Mouse (Mus musculus): ENCODE results near the gene Cldn24.
"Not testable (repeated sequence)": the region's sequence is repeated elsewhere in the genome, so short reads cannot be mapped to it uniquely, and the experiment has no call there.

Gene Cldn24

GRCm38 (mm10) chr8:47821843-47822242, at the start of gene Cldn24:
Gene Cldn24, plus strand, starts transcription at chr8:47822143.
- DNase-seq (ENCODE audit: low spot score) = no peak

GRCm38 (mm10) chr8:47772986-47773385, 49.0 kb upstream of the Cldn24 start:
- DNase-seq (ENCODE audit: low spot score) = no peak

GRCm38 (mm10) chr8:47777415-47777814, 44.5 kb upstream of the Cldn24 start:
- DNase-seq (ENCODE audit: low spot score) = no peak

DNA sequence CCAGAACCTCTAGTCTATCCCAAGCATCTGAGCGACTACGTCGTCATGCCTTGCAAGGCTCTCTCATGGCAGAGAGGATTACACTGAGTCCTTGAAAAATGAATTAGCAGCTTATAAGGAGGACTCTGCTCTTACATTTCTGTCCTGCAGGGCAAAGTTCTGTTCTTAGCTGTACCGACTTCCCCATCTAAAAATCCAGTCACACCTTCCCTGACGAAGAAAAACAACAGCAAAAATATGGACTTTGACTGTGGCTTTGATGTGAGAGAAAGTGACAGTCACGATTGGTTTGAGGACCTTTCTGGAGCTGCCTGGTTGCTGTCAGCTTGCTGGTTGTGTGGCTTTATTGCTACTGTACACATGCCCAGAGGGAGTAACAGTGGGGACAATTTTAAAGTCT, 42.4 kb upstream of the Cldn24 start:
- DNase-seq (ENCODE audit: low spot score) = no peak

- DNase-seq (ENCODE audit: low spot score) = no peak
These were observed 40.1 kb upstream of the Cldn24 start for GRCm38 (mm10) chr8:47781881-47782280.

DNA sequence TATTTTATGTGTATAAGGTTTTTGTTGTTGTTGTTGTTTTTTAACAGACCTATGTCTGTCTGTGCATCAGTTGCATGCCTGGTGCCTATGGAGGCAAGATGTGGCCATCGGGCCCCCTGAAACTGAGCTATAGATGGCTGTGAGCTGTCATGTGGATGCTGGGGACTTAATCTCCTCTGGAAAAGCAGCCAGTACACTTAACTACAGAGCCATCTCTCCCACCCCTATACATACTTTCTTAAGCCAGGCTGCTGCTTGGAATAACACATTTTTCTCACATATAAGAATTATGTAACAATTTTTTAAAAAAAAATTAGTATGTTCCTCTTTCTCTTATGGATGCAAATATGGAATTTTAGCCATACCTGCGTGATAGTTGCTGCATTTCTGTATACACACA, 38.4 kb upstream of the Cldn24 start:
- DNase-seq (ENCODE audit: low spot score) = no peak

GRCm38 (mm10) chr8:47783944-47784343, 38.0 kb upstream of the Cldn24 start:
- no peak for DNase-seq (ENCODE audit: low spot score)

GRCm38 (mm10) chr8:47784436-47784835, 37.5 kb upstream of the Cldn24 start:
- peak; percentile 14 for DNase-seq (ENCODE audit: low spot score)

DNA sequence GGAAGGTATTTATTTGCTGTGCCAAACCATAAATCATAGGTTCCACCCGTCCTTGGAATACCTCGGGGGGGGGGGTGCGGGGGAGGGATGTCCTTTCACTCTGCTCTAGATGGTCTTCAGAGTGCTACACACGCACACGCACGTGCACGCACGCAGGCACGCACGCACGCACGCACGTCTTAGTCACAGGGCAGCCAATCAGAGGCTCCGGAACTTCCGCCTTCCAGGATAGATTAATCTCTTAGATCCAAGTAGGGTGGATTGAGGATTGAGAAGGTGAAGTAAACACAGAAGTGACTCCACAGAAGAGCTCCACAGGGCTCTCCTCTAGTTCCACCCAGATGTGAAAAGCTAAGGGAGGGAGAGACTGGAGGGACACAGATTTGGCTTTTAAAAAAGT, 35.6 kb upstream of the Cldn24 start:
- DNase-seq (ENCODE audit: low spot score) = no peak

DNA sequence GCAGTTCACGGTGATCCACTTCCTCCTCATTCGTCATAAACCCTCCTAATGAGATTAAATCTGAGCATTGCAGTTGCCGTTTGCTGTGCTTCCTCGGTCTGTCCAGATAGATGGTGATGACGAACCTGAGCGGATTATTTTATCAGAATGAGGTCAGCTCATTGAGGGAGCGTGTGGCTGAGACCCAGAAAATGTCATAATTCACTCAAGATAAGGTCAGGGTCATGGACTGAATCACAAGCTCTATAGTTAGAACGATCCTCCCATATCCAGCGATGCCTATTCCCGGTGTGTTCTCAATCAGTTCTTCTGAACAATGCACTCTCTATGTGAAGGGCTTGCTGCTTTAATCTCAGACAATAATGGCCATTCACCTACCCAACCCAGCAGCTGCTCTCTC, 34.2 kb upstream of the Cldn24 start:
- no peak for DNase-seq (ENCODE audit: low spot score)

DNA sequence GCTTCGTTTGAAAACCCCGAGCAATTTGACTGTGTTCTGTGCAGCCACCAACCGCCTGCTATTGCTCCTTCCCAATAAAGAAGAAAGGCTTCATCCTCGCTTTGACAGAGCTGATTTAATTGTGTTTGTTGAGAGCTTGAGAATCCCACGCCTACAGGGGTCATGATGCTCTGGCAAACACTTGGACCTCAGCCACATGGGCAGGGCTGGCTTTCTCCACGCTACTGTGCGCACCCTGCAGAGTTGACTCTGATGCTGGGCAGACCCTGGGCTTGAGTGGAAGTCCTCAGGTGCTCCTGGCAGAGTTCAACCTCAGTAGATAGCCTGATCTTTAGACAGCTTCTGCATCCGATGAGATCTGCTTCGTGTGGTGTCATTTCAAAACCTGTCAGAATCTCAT, 30.0 kb upstream of the Cldn24 start:
- no peak for DNase-seq (ENCODE audit: low spot score)

DNA sequence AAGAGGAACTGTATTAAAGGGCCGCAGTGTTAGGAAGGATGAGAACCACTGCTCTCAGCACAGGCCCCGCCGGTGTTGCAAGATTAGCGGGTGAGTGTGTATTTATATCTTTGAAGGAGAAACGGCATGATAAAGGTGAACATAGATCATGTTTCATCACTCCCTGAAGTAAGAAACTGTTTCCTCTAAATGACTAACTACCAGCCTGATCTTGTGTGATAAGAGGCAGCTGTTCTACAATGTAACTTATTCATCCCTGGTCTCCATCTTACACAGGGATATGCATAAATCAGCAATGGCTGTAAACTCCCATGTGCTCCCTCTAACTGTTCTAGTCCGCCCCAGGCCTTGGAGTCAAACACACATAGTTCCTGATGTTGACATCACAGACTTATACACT, 22.5 kb upstream of the Cldn24 start:
- DNase-seq (ENCODE audit: low spot score) = no peak

- no peak for DNase-seq (ENCODE audit: low spot score)
These were observed 19.6 kb upstream of the Cldn24 start for GRCm38 (mm10) chr8:47802349-47802748.

DNA sequence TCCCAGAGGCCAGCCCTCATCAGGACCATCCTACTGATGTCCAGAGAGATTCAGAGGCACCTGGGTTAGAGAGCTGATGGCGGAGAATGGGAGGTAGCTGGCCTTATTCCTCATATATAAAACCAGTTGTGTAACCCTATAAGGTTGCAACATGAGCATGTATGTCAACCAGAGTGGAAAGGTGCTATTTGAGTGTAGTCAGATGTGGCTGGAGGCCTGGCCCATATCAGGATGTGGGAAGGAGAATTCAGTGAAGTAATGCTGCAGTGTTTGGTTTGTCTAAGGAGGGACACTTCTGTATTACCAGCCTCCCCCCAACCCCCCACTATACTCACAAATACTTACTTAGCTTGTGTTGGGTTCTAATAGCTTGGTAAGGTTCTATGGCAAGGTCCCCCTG, 17.7 kb upstream of the Cldn24 start:
- no peak for DNase-seq (ENCODE audit: low spot score)

DNA sequence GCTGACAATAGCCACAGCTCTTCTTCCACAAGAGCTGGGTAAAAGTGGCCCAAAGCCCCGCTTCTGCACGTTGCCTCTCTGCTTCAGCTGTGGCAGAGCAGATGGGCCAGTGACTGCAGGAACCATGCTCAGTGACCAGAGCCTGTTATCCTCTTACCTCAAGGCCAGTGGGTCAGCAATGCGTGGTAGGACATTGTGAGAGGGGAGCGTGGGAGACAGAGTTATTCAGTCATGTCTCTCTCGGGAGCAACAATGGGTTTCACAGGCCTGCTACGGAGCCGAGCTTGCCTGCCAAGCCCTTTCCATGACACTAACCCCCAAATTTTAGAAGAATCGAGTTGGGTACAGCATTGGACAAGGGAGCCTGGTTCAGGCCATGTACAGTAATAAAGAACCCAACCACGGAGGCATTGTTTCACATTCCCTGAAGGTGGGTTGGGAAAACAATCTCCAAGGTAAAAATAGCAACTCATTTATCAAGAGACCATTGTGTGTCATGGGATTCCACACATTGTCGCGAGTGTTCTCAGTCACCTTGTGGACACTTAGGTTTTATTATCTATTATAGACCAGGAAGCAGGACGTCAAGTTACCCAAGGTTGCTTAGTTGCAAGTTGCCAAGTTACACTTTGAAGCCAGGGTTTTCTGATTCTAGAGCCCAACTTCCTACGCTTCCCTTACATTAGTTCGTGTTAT, 11.8 kb upstream of the Cldn24 start:
- DNase-seq (ENCODE audit: low spot score) = no peak

GRCm38 (mm10) chr8:47810666-47811015, 11.3 kb upstream of the Cldn24 start:
- no peak for DNase-seq (ENCODE audit: low spot score)

GRCm38 (mm10) chr8:47811221-47811620, 10.7 kb upstream of the Cldn24 start:
- DNase-seq (ENCODE audit: low spot score) = no peak

DNA sequence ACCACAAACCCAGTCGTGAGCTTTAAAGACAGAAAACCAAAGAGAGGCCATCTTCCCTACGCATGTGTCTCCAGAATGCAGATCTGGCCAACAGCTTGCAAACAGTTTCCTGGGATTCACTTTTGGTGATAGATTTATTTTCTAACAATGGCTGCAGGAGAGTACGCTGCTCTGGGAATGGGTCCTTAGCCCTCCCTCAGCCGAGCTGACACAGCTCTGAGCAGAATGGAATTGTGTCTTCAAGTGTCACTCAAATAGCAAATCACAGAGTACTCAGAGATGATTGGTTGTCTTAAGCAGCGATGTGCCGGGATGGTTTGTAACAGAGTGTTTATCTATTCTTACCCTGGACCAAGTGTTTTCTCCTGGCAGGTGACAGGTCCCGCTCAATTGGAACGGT, 2.9 kb upstream of the Cldn24 start:
- DNase-seq (ENCODE audit: low spot score) = no peak

DNA sequence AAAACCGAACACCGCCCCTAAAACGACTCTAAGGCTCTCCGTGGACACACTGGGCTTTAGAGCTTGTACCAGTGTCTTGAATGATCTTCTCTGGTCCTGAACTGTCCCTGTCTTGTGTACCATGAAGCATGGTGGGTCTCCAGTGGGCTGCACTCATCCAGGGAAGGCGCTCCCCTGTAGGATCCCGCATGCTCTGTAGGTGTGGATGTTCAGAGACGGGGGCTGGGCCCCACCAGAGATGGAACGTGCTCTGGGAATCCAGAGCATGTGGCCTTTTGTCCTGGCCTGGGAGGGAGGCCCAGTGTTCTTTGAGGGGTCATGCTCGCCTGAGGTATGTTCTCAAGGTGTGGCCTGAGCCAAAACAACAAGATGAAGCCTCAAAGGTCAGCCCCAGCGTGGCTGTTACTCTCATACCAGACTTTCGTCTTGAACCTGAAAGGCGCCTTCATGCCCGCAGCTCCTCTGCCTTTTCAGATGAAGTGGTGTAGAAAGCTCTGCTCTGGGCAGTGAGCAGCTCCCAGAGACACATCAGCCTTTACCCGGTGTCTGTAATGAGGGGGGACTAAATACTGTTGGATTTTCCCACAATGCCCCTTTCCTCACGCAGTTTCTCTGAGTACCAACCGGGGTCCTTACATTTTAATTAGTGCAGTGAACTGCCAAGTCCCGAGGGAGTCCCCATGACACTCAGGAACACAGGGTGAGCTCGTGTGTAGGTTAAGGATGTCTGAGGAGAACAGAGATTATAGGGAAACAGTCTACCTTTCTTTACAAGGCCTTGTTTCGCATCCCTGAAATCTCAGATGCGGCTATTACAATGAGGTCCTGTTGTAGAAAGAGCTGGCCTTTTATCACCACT, 800 bp upstream of the Cldn24 start:
- no peak for DNase-seq (ENCODE audit: low spot score)

DNA sequence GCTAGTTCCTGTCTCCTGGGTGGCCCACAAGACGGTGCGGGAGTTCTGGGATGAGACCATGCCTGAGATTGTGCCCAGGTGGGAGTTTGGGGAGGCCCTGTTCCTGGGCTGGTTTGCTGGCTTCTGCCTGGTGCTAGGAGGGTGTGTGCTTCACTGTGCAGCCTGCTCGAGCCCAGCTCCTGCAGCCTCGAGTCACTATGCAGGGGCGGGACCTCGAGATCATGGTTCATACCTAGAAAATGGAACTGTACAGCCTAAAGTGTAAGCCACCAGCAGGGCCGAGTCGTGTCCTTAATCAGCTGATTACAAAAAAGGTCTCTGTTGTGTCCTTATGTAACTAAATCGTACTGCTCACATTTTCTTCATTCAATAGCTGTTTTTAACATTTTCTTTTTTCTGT, 598 bp downstream of the Cldn24 start:
- DNase-seq (ENCODE audit: low spot score) = not testable (repeated sequence)

DNA sequence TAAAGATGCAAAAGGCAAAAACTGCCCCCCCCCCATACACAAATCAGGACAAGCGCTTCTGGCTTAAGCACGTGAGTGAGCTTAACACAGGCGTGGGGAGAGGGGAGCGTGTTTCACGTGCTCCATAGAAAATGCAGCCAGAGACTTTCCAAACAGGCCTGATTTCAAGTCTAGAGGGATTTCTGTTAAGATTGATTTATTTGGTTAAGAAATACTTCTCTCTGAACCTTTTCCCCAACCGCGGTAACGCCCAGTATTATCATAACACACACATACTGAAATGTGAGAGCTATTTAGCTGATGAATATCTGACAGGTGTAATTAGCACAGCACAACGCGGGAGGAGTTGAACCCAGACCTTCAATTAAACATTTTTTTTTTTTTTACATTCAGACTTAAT, 1.8 kb downstream of the Cldn24 start:
- no peak for DNase-seq (ENCODE audit: low spot score)

DNA sequence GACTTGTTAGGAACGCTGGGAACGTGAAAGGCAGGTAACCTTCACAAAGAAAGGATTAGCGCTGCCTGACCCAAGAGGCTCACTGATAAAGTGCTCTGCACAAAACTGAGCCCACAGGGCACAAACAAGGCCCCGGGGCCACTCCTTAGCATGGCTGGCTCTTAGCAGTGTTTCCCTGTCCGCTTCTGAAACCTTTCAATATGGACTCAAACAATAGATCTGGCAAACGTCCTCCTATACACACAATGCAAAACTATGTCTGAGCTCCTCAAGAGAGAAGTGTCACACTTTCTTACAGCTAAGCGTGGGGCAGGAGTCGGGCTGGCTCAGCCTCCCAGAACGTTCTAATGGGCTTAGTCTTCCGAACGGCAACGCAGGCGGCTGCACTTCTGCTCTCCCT, 2.2 kb downstream of the Cldn24 start, which contains the start of gene Cldn22:
Cldn22 (plus strand) TSS at position 301 of the 400 bp plus-strand sequence.
- no peak for DNase-seq (ENCODE audit: low spot score)

DNA sequence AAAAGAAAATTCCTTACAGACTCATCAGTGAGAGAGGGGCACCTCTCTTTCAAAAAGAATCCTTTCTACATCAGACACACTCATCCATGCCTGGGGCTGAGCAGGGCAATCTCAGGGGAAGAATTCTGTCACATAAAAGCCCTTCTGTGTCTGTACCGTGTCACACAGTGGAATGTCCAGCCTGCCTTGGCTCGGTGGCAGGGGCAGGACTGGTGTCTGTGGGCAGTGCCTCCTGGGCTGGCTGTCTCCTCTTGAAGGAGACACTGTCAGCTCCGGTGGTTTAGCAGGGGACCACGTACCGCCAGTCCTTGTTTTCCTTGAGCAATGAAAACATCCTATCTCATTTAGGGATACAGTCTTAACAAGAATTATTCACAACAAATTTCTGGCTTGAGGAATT, 3.7 kb downstream of the Cldn24 start:
- DNase-seq (ENCODE audit: low spot score) = no peak

DNA sequence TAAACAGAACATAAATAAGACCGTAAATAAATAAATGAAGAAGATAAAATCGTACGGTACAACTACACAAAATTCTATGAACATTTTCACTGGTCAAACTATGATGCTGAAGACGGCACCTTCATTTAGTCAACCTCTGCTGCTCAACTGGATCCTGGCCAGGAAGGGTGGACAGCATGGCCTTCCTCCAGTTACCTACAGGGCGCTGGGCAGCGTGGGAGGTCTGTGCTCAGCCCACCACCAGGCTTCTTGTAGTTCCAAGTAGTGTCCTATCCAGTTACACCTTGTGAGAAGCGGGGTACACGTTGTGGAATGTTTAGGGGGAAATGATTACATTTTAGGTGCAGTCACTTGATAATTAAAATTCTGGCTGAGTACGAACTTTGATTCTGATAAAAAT, 5.0 kb downstream of the Cldn24 start:
- DNase-seq (ENCODE audit: low spot score) = no peak
